Mouse (Mus musculus) thymus, postnatal 0 days (tissue): Measurements from ENCODE around the gene Slc9a8. TPM values are rescaled to one million over a fixed set of nuclear protein-coding genes. Genes with fewer than 3 reads are reported as not detected.

Source experiments
- DNase-seq: peaks from one replicate; pipeline ENCODE4 v3.0.0-alpha.2; 2015; ENCODE audit warnings: low spot score
- polyA plus RNA-seq: library from polyadenylated mRNA; unstranded; fragments of >200 nt; fragmentation: Nextera tagmentation; extraction: Ambion mirVana; gene quantifications from 2 replicates; pipeline ENCODE4 v1.2.1, GENCODE M21; 2015

Gene Slc9a8
- polyA plus RNA-seq, 1 experiment from 2014 or later: 19.7 TPM

DNA sequence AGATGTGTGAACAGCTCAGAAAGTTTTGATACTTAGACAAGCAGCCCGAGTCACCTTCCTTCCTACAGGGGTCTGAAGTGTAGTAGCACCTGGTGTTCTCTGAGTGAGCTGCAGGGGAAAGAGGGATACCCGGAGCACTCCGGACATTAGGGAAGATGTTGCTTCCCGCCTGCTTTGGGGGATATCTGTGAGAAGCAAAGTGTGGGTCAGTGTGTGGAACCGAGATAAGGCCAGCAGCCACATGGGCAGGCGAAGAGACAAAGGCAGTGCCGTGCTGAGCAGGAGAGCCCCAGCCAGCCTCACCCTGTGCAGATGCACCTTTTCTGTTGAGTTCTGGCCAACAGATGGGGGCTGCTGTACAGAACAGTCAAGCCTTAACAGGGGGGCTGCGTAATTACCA lies 26.1 kb downstream of the Slc9a8 start:
- DNase-seq: no peak

DNA sequence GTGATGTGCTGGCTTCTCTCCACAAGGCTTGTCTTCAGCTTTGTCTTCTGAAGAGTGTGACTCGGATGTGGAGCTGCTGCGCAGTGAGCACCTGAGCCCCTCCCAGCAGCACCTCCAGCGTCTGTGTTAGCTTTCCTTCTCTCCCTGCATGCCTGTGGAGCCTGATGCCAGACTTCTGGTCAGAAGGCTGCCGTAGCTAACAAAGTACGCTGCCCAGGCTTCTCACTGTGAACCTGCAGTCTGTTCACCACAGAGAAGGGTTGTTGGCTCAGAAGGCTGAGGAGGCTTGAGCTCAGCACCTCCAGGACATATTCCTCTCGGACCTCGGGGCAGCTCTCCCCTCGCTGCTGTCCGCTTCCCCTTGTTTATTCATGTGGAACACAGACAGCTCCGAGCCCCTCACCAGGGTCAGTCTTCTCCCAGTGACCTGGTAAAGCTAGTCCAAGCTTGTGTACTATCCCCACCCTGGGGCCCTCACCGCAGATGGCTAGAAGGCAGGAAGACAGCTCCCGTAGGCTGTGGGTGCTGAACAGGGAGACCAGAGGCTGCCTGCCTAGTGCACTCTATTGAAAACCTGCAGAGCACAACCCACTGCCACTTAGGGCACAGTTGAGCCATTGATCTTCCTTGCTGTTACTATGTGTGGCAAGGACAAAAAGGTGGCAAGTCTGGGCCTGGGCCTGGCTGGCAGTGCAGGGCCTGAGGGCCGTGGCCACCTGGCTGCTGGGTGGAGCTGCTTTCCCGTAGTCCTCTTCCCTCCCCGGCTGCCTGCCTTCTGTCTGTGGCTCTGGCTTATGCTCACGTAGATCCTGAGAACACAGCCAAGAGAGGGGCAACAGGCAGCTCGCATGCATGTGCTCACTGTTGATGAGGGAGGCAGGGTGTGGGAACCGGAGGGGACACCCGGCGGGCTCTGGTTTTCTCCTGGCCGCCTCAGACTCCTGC lies 28.1 kb downstream of the Slc9a8 start:
- DNase-seq: no peak

DNA sequence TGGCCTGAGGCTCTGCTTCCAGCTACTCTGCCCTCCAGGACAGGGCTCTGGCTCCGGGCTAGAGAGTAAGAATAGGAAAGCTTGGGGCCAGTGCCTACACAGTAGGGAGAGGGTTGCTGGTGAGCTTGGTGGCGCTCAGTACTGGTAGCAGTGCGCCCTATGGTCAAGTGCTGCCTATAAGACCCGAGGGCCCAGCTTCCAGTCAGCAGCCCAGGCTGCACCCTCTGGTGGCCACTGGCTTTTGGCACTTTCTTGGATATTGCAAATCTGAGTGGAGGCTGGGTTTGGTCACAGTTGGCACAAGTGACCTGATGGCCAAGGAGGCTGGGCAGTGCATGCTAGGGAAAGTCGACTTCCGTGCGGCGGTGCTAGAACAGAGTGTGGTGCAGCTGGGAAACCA lies 29.1 kb downstream of the Slc9a8 start:
- DNase-seq: no peak

DNA sequence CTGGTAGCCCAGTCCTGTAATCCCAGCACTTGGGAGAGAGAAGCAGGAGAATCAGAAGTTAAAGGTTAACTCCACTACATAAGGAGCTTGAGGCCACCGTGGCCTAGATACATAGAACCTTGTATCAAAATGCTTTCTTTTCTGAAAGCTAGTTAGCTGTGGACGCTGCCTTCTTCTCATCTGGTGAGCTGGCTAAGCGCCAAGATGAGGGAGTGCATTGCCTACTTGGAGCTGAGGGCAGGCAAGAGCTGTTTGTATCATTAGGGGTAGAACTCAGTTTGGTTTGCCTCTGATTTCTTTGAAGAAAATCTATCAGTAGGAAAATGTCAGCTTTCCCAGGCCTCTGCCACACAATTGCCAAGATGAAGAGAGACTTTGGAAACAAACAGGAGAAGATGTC lies 32.3 kb downstream of the Slc9a8 start:
- no peak for DNase-seq

DNA sequence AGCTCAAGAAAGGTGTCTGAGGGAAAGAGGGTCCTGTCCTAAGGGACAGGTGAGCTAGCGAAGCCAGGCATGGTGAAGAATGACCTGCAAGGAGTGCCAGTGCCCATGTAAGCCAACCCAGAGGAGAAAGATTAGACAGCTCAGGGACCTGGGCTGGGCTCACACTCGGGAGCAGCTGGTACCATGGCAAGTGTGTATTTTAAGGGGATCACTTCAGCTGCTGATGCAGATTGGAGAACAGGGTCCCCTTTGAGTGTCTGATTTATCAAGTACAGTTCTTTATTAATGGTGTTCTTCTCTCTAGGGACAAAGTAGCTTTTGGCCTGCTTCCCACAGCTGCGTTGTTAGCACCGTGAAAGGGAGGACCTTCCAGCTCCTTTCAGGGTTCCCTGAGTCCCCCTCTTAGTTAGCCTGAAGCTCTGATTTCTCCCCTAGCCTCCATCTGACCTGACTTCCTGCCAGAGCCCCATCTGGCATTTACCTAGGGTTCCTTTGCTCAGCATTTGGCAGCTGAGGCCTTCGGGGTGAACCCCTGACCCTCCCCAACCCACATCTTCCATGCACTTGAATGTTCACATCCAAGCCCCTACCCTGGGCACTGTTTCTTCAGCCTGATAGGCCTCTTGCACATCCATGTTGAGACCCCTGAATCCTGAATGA lies 35.0 kb downstream of the Slc9a8 start:
- DNase-seq: no peak

DNA sequence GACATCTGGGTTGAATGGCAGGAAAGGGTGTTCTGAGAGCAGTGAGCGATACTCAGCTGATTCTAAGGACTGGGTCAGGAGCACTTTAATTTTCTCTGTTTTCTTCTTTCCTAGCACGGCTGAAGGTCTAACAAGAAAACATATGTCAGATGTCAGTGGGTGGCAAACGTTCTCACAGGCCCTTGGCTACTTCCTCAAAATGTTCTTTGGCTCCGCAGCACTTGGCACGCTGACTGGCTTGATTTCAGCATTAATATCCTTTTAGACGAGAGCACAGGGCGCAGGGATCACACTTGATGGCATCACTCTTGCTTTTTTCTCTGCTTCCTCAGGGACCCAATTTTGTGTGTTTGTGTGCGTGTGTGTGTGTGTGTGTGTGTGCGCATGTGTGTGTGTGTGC lies 35.7 kb downstream of the Slc9a8 start:
- DNase-seq: no peak

DNA sequence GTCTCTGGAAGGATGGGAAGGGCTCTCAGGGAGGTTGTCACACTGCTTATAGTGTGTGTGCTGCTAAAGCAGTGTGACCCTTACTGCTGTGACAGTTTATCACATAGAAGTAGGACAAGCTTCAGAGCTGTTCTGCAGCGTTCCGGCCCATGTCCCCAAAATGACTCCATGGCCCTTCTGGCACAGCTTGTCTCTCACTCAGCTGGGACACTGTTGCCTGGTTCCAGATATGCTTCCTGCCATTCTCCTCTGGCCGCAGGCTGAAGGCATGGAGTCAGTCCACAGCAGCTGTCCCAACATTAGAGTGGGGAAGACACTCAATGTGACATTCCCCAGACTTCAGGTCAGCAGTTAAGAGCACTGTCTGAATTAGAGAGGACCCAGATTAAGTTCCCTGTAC lies 37.0 kb downstream of the Slc9a8 start:
- DNase-seq: no peak

DNA sequence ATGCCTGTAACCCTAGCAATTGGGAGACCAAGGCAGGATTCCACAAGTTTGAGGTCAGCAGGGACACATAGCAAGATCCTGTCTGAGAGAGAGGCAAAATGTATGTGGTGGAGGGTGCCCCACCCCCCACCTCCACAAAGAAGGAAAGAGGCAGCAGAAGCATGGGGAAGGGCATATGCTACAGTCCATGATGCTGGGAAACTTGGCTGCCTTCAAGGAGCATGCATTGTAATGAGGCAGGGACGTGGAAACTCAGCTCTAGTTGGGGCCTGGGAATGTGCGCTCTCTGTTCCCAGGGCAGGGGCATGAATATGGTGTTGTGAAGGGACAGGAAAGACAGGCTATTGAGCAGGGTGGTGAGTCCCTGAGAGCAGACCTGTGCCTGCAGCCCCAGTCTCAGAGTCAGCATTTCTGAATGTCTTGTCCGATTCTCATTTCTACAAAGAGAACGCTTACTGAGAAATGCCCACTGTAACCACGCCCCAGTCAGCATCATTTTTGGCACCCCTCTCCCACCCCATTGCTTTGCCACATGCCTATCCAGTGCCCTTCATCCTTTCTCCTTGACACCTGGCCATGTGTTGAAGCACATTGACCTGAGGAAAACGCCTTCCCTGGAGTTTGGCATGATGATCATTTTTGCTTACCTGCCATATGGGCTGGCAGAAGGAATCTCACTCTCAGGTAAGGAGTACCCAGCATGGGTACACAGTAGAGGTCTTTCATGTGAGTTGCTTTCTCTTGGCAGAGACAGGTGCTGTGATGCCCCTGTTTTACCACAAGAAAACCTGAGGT lies 37.8 kb downstream of the Slc9a8 start:
- no peak for DNase-seq

DNA sequence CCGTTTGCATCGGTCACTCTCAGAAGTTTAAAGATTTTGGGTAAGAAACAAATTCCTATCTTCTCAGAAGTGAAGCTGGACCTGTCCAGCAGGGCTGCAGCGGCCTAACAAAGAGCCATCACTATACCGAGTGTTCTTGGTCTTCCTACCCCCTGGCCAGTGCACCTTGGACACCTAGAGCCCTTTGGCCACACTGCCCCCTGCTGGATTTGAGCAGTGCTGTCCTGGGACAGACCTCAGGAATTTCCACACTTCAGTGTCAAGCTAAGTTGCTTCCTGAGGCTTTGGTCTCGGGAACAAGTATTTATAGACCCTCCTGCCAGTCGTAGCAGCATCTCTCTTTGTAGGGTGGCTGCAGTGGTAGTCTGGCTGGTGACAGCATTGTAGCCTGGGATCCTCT lies 41.4 kb downstream of the Slc9a8 start:
- DNase-seq: peak; percentile 28

DNA sequence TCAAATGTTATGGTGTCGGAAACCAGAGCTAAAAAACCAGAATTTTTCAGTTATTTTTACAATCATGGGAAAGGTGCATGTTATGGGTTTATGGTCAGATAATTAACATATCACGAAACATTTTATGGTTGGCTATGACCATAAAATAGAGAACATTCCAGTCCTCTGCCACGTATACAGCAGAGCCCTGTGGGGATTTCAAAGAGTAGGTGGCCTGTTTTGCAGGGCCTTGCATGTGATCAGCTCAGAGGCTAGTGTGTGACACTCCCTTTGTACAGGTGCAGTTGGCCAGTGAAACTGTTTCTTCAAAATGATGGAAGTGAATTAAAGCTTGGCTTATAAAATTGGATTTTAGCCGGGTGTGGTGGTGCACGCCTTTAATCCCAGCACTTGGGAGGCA lies 42.3 kb downstream of the Slc9a8 start:
- DNase-seq: no peak

DNA sequence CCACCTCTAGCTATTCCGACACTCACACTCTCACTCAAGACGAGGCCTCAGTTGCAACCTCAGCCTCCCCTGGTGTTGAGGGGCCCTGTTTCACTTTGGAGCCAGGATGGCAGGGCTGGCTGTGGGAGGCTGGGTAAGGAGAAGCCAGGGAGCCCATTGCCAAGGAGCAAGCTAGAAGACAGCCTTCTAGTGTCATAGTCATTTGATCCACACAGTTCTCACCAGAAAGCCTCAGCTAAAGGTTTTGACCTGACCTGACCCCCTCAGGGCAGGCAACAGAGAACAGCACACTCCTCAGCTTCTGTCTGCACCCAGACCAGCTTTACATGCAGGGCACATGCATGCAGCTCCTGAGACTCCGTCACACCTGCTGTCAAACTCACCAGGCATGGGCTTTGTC lies 44.4 kb downstream of the Slc9a8 start:
- no peak for DNase-seq

DNA sequence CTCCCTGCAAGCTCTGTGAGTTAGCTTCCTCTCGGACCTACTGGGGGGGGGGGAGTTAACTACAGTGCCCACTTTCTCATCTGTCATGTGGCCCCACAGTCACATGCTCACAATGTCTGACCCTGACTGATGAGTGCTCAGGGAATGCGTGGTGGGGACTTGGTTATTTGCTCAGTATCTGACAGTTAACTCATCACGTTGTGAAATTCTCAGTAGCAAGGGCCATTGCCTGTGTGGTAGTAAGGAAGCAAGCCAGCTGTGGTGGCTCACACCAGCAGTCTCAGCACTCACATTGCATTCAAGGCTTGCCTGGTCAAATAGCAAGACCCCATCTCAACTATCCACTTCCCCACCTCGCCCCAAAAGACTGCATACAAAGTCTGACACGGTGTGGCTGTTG lies 45.7 kb downstream of the Slc9a8 start:
- DNase-seq: no peak

DNA sequence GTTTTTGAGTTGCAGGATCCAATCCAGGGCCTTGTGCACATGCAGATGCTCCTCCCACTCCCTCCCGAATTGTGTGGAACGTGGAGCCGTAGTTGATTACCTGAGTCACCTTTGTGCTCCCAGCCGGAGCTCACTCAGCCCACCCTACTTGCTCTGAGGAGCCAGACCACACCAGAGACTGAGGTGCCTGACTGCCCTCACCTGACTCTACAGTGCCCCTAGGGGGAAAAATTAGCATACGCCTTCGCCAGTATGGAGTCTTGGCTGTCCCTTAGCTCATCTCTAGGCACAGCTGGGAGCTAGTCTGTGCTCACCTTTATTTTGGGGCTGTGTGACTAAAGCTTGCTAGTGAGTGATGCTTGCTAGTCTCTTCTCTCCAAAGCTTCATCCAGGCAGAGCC lies 46.9 kb downstream of the Slc9a8 start:
- DNase-seq: peak; percentile 36

DNA sequence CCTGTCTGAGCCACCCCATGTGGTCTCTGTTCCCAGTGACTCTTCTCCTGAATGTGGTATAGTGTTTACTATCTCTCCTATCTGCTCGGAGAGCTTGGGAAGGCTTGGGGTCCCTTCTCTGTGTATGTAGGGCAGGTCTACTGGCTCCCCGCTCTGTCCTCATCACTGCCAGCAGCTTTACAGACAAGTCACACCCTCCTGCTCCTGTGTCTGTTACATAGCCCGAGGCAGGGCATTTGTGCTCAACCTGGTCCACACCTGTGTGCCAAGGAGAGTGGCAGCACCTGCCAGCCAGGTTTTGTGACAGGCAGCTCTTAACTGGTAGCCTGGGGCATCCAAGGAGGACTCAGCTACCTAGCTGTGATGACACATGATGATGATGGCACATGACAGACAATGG lies 49.1 kb downstream of the Slc9a8 start:
- no peak for DNase-seq

DNA sequence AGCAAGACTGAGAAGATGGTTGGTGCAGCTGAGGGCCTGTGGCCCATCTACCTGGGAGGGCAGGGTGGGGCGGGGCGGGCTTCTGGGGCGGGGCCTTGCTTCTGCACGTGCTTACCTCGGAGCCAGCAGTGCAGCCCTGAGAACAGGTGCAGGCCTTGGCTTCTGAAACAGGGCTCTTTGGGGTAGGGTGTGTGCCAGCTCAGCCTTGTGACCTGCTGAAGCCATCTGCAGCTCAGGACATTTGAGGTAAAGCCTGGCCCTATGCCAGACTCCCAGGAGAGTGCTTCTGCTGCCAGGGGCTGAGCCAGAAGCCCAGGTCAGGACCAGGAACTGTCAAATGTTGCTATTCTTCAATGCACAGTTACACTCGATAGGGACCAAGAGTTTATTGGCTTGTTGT lies 50.1 kb downstream of the Slc9a8 start:
- DNase-seq: no peak

DNA sequence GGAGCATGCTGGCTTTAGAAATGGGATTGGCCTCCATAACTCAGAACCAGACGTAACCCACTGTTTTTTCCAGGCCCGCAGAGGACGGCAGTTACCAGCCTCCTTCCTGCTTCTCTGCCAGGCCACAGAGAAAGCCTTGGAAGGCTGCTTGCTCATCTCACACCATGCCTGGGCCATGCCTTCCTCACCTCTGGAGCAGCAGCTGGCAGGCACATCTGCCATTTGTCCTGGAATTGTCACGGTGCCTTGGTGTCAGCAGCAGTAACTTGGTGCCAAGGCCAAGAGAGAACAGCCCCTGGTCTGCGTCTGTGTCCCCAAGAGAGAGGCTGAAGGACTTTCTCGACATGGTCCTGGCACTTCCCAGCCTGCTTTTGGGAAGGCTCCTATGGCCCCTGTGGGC lies 52.7 kb downstream of the Slc9a8 start:
- DNase-seq: no peak

DNA sequence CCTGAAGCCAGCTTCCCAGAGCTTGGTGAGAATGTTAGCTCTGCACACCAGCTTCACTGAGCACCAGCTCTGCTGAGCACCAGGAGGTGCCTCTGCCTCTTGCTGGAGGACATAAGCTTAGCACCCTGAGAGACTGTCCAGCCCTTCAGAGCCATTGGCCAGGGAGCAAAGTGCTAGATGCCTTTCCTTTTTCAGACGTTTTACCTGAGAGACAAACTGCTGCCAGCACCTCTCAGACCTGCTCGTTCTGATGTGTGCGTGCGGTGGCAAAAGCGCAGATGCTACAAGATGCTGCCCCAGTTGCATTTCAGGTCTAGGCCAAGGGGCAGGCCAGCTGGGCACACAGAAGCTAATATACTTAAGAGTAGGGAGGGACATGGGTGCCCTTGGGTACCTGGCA lies 54.1 kb downstream of the Slc9a8 start:
- DNase-seq: no peak

DNA sequence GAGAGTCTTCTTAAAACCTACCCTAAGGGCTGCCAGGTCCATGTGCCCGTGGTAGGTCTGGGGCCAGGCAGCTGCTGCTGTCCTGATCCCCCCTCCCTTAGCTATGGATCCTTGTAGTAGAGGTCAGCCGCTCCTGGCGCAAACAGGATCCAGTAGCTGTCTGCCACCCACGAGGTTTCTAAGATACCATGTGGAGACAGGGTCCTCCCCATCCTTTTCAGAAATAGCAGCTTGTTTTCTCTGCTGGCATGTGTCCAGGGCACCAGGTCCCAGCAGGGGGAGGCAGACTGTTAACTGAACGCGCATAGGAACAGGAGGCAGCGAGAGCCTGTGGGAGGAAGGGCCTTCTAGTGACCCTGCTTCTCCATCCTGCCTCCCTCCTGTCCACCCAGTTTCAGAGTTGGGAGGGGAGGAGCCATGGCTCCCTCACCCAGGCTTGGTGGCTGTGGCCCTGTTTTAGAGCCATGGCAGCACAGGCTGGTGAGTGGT lies 54.7 kb downstream of the Slc9a8 start:
- no peak for DNase-seq

DNA sequence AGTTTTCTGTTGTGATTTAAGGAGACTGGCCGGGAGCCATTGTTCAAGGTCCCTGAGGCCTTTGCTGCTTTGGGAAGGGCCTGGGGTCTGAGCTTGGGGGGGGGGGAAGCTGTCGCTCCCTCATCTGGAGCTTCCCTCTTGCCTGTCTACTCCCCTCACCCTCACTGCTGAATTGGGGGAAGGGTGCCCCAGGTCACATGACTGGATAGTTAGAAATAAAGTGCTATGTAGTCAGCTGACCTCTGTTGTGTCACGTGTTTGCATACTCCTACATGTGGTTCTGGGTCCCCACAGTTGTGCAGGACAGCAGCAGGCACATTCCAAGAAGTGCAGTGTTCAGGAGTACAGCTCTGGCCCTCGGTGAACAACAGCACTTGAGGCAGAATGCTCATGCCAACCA lies 55.2 kb downstream of the Slc9a8 start:
- DNase-seq: no peak

DNA sequence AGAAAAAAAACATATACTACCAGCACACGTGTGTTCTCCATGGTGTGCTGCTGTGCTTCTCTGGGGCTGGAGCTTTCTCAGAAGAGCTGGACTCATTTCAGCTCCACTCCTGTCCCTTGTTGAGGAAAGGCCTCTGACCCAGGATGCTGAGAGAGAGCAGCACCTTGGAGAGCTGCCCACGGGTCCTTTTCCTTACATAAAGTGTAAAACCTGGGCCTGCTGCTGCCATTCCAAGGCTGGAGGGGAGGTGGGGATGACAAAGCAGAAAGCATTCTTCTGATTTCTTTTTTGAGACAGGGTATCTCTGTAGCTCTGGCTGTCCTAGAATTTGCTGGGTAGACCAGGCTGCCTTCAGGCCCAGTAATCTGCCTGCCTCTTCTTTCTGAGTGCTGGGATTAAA lies 56.6 kb downstream of the Slc9a8 start:
- DNase-seq: no peak

DNA sequence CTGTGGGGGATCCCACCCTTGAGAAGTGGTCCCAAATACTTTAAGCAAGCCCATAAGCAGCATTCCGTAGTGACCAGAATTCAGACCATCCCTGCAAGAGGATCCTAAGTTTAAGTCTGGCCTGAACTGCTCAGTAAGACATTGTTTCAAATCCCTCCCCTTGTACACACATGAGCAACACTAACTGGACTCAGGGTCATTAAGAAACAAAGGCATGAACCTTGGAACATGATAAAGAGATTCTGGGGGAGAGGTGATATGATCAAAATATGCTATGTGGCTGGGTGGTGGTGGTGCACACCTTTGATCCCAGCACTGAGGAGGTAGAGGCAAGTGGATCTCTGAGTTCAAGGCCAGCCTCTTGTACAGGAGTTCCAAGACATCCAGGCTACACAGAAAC lies 58.0 kb downstream of the Slc9a8 start:
- DNase-seq: no peak

DNA sequence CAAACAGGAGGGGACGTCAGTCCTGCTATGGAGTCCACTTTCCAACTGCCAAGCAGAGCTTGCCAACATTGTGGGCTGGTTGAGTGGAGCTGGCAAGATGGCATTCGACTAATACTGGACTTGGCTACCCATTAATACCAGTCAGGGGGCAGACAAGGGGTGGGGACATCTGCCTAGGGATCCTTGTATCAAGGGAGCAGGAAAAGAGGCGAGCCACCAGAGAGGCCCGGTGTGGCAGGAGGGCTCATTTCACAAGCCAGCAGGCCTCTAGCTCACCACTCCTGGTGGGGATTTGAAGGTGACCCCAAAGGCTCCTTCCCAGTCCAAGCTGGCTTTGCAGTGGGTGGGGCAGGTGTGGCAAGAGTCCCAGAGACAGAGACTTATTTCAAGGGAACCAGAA lies 61.2 kb downstream of the Slc9a8 start:
- DNase-seq: no peak
